Mouse (Mus musculus) intestine, embryonic 16.5 days (tissue): Measurements from ENCODE around the gene Zzef1. TPM values are rescaled to one million over a fixed set of nuclear protein-coding genes. Genes with fewer than 3 reads are reported as not detected.
A peak's percentile ranks its signal among the peaks of the same experiment; 100 is the strongest.

Source experiments
- ATAC-seq: fragments of 200-750 bp; cut with Nextera tagmentation; 2 replicates; pipeline ENCODE4 v1.8.0; 2017; ENCODE audit warnings: moderate TSS enrichment, moderate library complexity
- H3K27ac ChIP-seq: fragments of 300-500 bp; sonication (generic); 2 replicates; pipeline ENCODE4 v1.5.1; 2014; ENCODE audit warnings: mild to moderate bottlenecking, low read length
- H3K27me3 ChIP-seq: fragments of 300-500 bp; sonication (generic); replicated peaks from 2 replicates; pipeline ENCODE4 v1.6.1; 2014; ENCODE audit warnings: low read length, control low read depth, mixed read lengths; ENCODE audit not compliant: control insufficient read depth, insufficient read depth
- H3K36me3 ChIP-seq: fragments of 300-500 bp; sonication (generic); 2 replicates; pipeline ENCODE4 v1.6.1; 2014; ENCODE audit warnings: low read length, control low read depth; ENCODE audit not compliant: control insufficient read depth, insufficient read depth
- H3K4me1 ChIP-seq: fragments of 300-500 bp; sonication (generic); 2 replicates; pipeline ENCODE4 v1.6.1; 2014; ENCODE audit warnings: low read length, control low read depth, mixed read lengths; ENCODE audit not compliant: control insufficient read depth, insufficient read depth
- H3K4me2 ChIP-seq: fragments of 300-500 bp; sonication (generic); 2 replicates; pipeline ENCODE4 v1.6.1; 2014; ENCODE audit warnings: low read depth, low read length, control low read depth
- H3K4me3 ChIP-seq: fragments of 300-500 bp; sonication (generic); 2 replicates; pipeline ENCODE4 v1.5.1; 2014; ENCODE audit warnings: mild to moderate bottlenecking, low read length
- H3K9ac ChIP-seq: fragments of 300-500 bp; sonication (generic); 2 replicates; pipeline ENCODE4 v1.6.1; 2014; ENCODE audit warnings: low read depth, low read length
- H3K9me3 ChIP-seq: fragments of 300-500 bp; sonication (generic); 2 replicates; pipeline ENCODE4 v1.6.1; 2016; ENCODE audit warnings: low read length, control low read depth; ENCODE audit not compliant: control insufficient read depth
- WGBS: fragments of 180-500 bp; shearing (Covaris S2); extraction: QIAGEN DNeasy Blood & Tissue Kit; methylation state at CpG from one replicate; pipeline ENCODE4 v1.1.7; 2014; 5-methylcytosine and 5-hydroxymethylcytosine counted together
- polyA plus RNA-seq: library from polyadenylated mRNA; unstranded; fragments of >200 nt; fragmentation: Nextera tagmentation; extraction: Ambion mirVana; gene quantifications from 2 replicates; pipeline ENCODE4 v1.2.1, GENCODE M21; 2015

Gene Zzef1
- polyA plus RNA-seq, 1 experiment from 2014 or later = 11.3 TPM

DNA sequence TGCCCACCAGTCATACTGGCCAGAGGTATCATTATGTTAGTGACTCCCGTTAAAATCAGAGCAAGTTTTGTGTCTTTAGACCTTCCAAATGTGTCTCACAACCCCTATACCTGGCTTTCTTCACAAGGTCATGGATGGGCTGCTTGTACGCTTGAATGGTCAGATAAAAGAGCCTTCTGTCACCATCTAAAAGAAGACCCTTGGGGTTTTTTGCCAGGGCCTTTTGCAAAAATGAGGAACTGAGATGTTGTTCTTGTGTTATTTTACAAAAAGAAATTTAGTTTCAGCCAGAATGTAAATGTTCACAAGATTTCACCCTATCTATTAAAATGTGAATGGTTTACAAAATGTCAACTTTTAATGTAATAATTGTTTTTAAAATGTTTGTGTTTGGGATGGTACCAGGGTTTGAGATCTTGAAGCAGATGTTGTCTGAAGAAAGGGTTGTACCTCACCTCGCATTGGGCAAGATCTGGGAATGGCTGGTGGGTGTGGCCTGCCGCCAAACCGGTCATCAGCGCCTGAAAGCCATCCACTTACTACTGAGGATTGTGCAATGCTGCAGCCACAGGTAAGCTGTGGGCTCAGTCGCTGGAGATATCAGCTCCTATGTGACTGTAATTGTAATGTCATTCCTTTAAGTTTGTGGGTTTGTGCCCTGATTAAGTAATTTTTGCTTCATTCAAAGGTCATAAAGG, 121.4 kb downstream of the Zzef1 start:
- no peaks in the 10 kb centered on the region for H3K9me3 ChIP-seq
- no peak overlapping the region for H3K4me3 ChIP-seq
- H3K27ac ChIP-seq = no peak overlapping the region
- no peak overlapping the region for H3K9ac ChIP-seq
- no peaks in the 10 kb centered on the region for H3K4me1 ChIP-seq
- peak; percentile 73 for ATAC-seq
- H3K27me3 ChIP-seq = no peaks in the 10 kb centered on the region
- H3K36me3 ChIP-seq = peaks cover 22% of the 10 kb centered on the region
- WGBS = 73% methylated on average over 7 of the region's 7 CpGs
- H3K4me2 ChIP-seq = no peak overlapping the region

DNA sequence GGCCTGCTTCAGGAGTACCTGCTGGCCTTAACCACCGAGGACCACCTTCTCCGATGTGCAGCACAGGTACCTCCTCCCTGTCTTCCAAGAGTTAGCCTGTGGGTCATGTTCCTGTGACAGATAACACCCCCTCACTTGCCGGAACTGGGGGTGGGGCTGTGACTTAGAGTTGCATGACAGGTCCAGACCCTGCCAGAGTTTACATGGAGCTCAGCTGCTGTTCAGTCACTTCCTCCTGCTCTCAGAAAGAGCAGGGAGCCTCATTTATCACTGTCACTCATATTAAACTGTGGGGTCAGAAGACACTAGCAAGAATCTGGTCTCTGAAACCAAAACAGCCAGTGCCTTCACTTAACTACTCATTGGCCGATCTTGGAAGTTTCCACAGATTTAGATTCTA, 127.1 kb downstream of the Zzef1 start:
- peak; percentile 40; the same call in 1 of the 2 replicates for ATAC-seq
- no peak overlapping the region for H3K27ac ChIP-seq
- no peak overlapping the region for H3K4me2 ChIP-seq
- H3K4me1 ChIP-seq = peaks cover 11% of the 10 kb centered on the region
- H3K27me3 ChIP-seq = no peaks in the 10 kb centered on the region
- no peak overlapping the region for H3K9ac ChIP-seq
- H3K4me3 ChIP-seq = no peak overlapping the region
- H3K36me3 ChIP-seq = peaks cover 6% of the 10 kb centered on the region; the same call in 1 of the 2 replicates
- H3K9me3 ChIP-seq = no peaks in the 10 kb centered on the region
- 32% methylated on average over 4 of the region's 4 CpGs for WGBS

DNA sequence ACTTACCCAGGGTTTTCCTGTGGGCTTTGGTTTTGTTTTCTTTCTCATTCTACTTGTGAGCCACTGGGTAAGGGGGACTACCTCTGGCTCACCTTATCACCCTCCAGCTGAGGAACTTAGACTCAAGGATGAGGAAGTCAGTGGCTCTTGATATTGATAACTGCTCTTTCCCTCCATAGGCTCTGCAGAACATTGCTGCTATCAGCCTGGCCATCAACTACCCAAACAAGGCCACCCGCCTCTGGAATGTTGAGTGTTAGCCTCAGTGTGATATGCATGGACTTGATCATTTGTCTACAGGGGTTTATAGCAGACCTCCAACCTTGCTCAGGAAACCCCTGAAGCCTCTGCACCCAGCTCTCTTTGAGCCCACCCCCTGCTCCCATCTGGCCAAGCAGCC, 128.4 kb downstream of the Zzef1 start:
- Histone ChIP-seq H3K27ac (peak overlapping the region; percentile 17), H3K4me1 (peaks cover 11% of the 10 kb centered on the region), H3K4me2 (no peak overlapping the region), H3K9ac (no peak overlapping the region), H3K36me3 (peaks cover 2% of the 10 kb centered on the region; the same call in 1 of the 2 replicates), H3K4me3 (no peak overlapping the region), H3K27me3 (no peaks in the 10 kb centered on the region), H3K9me3 (no peaks in the 10 kb centered on the region)
- WGBS = 41% methylated on average over 1 of the region's 1 CpGs
- ATAC-seq = 0 out of 2 replicates have a peak, but pooled peaks have one; percentile 8

DNA sequence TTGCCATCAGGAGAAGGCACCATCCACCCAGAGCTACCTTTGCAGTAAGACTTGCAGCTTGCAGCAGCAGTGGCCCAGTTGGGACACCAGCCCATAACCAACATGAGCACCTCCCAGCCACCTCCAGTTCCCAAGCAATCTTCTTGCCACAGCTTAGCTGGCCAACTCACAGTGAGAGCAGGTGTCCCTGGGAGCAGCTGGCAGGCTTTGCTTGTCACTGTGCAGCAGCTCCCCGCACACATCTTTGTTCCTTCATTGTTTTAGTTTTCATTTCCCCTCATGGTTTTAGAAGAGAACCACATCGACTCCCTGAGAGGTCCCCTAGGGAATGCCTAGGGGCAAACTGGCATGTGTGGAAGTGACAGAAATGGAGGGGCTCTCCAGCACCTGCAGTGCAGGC, 129.0 kb downstream of the Zzef1 start:
- Histone ChIP-seq H3K9ac (no peak overlapping the region), H3K4me1 (peaks cover 11% of the 10 kb centered on the region), H3K27me3 (no peaks in the 10 kb centered on the region), H3K4me3 (no peak overlapping the region), H3K4me2 (no peak overlapping the region), H3K9me3 (no peaks in the 10 kb centered on the region), H3K27ac (0 out of 2 replicates have a peak overlapping the region, but pooled peaks have one; percentile 17), H3K36me3 (peaks cover 2% of the 10 kb centered on the region; the same call in 1 of the 2 replicates)
- no peak for ATAC-seq
- WGBS = 59% methylated on average over 2 of the region's 2 CpGs

DNA sequence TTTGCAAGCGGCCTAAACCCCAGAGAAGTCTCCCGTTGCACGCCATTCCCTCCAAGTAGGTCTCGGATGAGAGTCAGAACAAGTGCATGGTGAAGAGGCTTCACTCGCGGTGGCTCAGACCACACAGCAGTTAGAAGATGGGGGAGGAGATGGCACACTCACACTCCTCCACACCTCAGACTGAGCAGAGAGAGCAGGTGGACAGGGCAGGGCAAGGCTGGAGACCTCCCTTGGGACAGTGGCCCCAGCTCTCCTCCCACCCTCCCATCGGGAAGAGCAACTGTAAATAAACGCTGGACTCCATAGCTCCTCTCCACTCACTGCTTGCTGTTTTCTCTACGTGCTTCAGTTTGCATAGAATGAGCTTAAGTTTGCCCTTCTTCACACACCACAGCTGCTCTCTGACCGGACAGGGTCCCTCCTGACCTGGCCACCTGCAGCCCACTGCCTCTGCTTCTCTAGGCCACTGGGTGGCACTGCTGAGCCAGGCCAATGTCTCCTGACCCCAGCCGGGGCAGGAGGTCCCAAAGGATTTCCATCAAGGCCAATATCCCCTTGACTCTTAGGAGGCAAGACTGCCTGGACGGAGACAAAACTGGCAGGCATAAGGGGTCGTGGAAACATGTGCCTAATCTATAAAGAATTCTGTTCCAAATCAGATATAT, 130.3 kb downstream of the Zzef1 start:
- H3K9me3 ChIP-seq = no peaks in the 10 kb centered on the region
- ATAC-seq = peak; percentile 47; the same call in 1 of the 2 replicates
- peaks cover 11% of the 10 kb centered on the region for H3K4me1 ChIP-seq
- H3K27ac ChIP-seq = no peak overlapping the region
- no peaks in the 10 kb centered on the region for H3K27me3 ChIP-seq
- peaks cover 2% of the 10 kb centered on the region; the same call in 1 of the 2 replicates for H3K36me3 ChIP-seq
- no peak overlapping the region for H3K4me3 ChIP-seq
- no peak overlapping the region for H3K9ac ChIP-seq
- WGBS = 53% methylated on average over 13 of the region's 13 CpGs
- no peak overlapping the region for H3K4me2 ChIP-seq

DNA sequence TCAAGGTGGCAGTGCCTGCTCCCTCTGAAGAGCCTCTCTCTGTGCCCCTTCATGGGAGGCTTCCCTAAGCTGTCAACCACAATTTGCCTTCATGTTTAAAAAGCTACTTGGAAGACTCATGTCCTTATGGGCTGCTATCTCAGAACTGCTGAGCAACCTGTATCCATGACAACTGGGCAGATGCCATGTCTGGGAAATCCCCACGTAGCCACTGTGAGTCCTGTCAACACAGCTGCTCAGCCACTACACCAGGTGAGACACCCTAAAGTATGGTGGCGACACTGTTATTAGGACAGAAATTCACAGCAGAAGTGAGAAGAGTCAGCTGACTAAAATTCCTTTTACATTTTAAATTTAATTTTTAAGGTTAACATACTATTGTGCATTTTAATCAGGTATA, 132.5 kb downstream of the Zzef1 start:
- no peak overlapping the region for H3K9ac ChIP-seq
- H3K4me3 ChIP-seq = no peak overlapping the region
- WGBS = 59% methylated on average over 2 of the region's 2 CpGs
- H3K4me1 ChIP-seq = peaks cover 11% of the 10 kb centered on the region
- no peak overlapping the region for H3K27ac ChIP-seq
- ATAC-seq = no peak
- H3K36me3 ChIP-seq = peaks cover 2% of the 10 kb centered on the region; the same call in 1 of the 2 replicates
- no peaks in the 10 kb centered on the region for H3K9me3 ChIP-seq
- no peaks in the 10 kb centered on the region for H3K27me3 ChIP-seq
- H3K4me2 ChIP-seq = no peak overlapping the region

DNA sequence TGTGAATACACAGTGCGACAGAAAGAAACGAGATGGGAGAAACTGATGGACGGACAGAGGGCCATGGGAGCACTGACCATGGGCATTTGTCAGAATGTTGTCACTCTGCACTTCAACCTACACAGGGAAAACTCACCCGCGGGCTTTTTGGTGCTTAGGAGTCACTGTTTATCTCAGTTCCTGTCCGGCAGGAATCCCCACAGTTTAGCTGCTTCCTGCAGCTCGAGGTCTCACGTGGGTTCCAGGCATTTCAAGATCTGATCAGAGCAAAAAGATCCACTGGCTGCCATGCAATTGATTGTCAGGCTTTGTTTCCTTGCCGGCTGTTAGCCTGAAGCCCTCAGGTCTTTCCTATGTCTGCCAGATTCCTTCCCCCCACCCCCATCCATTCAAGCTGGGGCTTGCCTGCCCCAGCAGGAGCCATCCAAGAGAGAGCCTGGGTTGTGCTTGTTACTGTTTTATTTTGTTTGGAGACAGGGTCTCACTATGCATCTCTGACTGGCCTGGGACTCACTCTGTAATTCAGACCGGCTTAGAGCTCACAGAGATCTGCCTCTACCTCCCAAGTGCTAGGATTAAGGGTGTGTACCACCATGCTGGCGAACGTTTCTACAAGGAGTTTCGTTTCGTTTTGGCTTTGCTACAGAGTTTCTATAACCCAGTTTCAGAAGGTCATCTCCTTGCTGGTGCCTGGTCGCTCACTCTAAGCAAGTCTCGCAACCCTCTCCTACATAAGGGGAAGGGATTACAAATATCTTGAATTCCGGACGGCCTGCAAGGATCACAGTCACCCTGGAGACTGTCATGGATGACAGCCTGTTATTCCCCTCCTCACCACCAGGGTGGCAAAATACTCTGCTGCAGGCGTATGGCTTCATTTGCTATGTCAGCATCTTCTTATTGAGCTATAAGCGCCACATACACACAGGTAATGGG, 144.4 kb downstream of the Zzef1 start:
- H3K9ac ChIP-seq = no peak overlapping the region
- H3K9me3 ChIP-seq = no peaks in the 10 kb centered on the region
- 0 out of 2 replicates have a peak, but pooled peaks have one; percentile 11 for ATAC-seq
- H3K4me3 ChIP-seq = peak overlapping the region; percentile 36
- no peaks in the 10 kb centered on the region for H3K27me3 ChIP-seq
- 35% methylated on average over 20 of the region's 20 CpGs for WGBS
- no peak overlapping the region for H3K27ac ChIP-seq
- peak overlapping the region; percentile 41; the same call in 1 of the 2 replicates for H3K4me2 ChIP-seq
- peaks cover 13% of the 10 kb centered on the region for H3K4me1 ChIP-seq
- H3K36me3 ChIP-seq = no peaks in the 10 kb centered on the region

DNA sequence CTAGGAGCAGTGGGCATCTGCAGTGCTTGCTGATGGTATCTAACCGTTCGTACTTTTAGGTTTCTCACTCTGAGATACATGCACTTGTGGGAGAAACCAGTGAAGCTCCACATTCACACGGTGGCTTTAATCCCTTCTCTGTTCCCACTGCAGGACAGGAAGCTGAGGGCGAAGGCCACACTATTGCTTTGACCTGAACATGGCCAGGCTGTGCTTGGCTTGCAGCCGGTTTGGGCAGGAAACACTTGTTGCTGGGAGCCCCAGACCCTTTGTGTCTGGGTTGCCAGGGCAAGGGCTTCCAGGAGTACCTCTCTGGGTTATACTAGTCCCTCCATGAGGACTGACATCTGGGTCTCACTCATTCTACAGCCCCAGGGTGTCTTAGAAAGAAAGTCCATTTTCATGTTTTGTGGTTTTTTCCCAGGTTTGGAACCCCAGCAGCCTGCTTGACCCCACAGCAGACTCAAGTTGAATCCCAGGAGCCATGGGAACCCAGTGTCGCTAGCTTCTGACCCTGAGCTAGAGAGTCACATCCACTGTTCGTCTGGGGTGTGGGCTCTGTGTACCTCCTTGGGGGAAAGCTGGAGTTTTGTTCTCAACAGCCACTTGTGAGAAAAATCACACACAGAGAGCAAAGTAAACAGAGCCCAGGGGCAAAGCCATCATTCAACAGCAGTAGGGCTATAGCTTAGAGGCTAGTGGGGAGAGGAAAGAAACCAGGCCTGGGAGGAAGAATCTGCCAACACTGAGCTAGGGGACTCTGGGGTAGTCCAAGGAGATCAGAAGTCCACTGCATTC, 149.2 kb downstream of the Zzef1 start:
- 44% methylated on average over 7 of the region's 7 CpGs for WGBS
- ATAC-seq = peak; percentile 45

More for the DNA sequence above, 149.2 kb downstream of the Zzef1 start:
- 0 out of 2 replicates have a peak, but pooled peaks cover 4% of the 10 kb centered on the region for H3K9me3 ChIP-seq
- H3K27ac ChIP-seq = peak overlapping the region; percentile 82
- peaks cover 24% of the 10 kb centered on the region for H3K4me1 ChIP-seq
- H3K9ac ChIP-seq = no peak overlapping the region
- no peak overlapping the region for H3K4me2 ChIP-seq
- no peaks in the 10 kb centered on the region for H3K36me3 ChIP-seq
- H3K4me3 ChIP-seq = no peak overlapping the region
- H3K27me3 ChIP-seq = no peaks in the 10 kb centered on the region
